Mouse (Mus musculus): ENCODE results near the gene Creb3l4. TPM values are rescaled to one million over a fixed set of nuclear protein-coding genes. Genes with fewer than 3 reads are reported as not detected.
A peak's percentile ranks its signal among the peaks of the same experiment; 100 is the strongest.

Gene Creb3l4
- polyA plus RNA-seq, 1 experiment from 2014 or later, result 1.6 TPM

- H3K4me1 ChIP-seq, result peaks cover 19% of the 10 kb centered on the region
- H3K9me3 ChIP-seq, result no peaks in the 10 kb centered on the region
- under 1% methylated on average over 38 of the region's 44 CpGs for WGBS
- no peaks in the 10 kb centered on the region for H3K27me3 ChIP-seq (replicated peaks)
- ATAC-seq (replicated peaks), result peak; percentile 96
- peak within 1 kb of the TSS; percentile 87 for H3K27ac ChIP-seq
- peak within 1 kb of the TSS; percentile 76 for H3K4me3 ChIP-seq
- peak within 1 kb of the TSS; percentile 80 for H3K4me2 ChIP-seq
- no peaks in the 10 kb centered on the region for H3K36me3 ChIP-seq (replicated peaks)
- H3K9ac ChIP-seq, result peak within 1 kb of the TSS; percentile 69
Measured at GRCm38 (mm10) chr3:90247960-90248745, 4.8 kb upstream of the Creb3l4 start, which contains the start of gene Slc39a1. TSS of gene Slc39a1 (plus strand) at chr3:90248172.

DNA sequence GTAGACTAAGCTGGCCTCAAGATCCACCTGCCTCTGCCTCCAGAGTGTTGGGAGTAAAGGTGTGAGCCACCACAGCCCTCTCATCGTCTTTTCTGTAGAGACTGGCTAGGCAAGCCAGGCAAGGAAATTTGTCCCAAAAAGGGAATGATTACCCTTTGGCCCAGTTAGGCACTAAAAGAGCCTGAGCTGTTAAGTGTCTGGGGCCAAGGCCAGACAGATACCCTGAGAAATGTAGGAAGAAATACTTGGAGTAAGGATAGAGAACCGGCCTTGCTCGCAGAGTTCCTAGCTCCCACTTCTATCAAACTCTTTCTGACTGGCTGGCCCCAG, 4.3 kb upstream of the Creb3l4 start:
- peak overlapping the region; percentile 43 for H3K9ac ChIP-seq
- peak overlapping the region; percentile 87 for H3K27ac ChIP-seq
- H3K4me1 ChIP-seq, result peaks cover 24% of the 10 kb centered on the region
- 1% methylated on average over 3 of the region's 3 CpGs for WGBS
- peak; percentile 15; the same call in 1 of the 2 replicates for ATAC-seq (replicated peaks)
- H3K27me3 ChIP-seq (replicated peaks), result no peaks in the 10 kb centered on the region
- H3K4me3 ChIP-seq, result peak overlapping the region; percentile 76
- no peaks in the 10 kb centered on the region for H3K36me3 ChIP-seq (replicated peaks)
- H3K4me2 ChIP-seq, result peak overlapping the region; percentile 80
- H3K9me3 ChIP-seq, result no peaks in the 10 kb centered on the region

GRCm38 (mm10) chr3:90245406-90245805, 2.1 kb upstream of the Creb3l4 start:
- ATAC-seq (replicated peaks), result no peak
- Histone ChIP-seq H3K27me3 (replicated peaks) (no peaks in the 10 kb centered on the region), H3K4me1 (peaks cover 26% of the 10 kb centered on the region), H3K9ac (no peak overlapping the region), H3K27ac (no peak overlapping the region), H3K4me2 (no peak overlapping the region), H3K4me3 (no peak overlapping the region), H3K9me3 (no peaks in the 10 kb centered on the region), H3K36me3 (replicated peaks) (no peaks in the 10 kb centered on the region)
- 75% methylated on average over 2 of the region's 2 CpGs for WGBS

- H3K36me3 ChIP-seq (replicated peaks), result no peaks in the 10 kb centered on the region
- peaks cover 11% of the 10 kb centered on the region for H3K4me1 ChIP-seq
- no peaks in the 10 kb centered on the region for H3K9me3 ChIP-seq
- no peak overlapping the region for H3K4me3 ChIP-seq
- 87% methylated on average over 10 of the region's 10 CpGs for WGBS
- H3K4me2 ChIP-seq, result no peak overlapping the region
- H3K27ac ChIP-seq, result no peak overlapping the region
- no peaks in the 10 kb centered on the region for H3K27me3 ChIP-seq (replicated peaks)
- ATAC-seq (replicated peaks), result no peak
- no peak overlapping the region for H3K9ac ChIP-seq
Measured at GRCm38 (mm10) chr3:90241669-90242358, 1.5 kb downstream of the Creb3l4 start.

DNA sequence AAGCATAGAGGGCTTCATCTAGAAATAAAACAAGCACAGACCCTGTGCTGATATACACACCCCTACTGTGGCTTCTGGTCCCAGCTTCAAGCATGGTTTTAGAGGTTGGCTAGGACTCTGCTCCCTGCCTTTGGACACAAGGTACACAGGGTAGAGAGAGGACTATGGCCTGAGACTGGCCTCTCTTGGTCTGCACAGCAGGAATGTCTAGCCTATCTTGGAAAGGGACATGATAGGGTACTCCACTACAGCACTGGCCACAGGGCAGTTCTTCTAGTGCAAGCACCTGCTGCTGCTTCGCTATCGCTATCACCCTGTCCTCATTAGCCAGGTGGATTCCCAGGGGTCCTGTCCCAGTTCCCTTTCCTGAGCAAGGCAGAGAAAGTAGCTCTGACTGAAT, 2.1 kb downstream of the Creb3l4 start:
- Histone ChIP-seq H3K4me1 (peaks cover 11% of the 10 kb centered on the region), H3K4me3 (no peak overlapping the region), H3K4me2 (no peak overlapping the region), H3K27ac (no peak overlapping the region), H3K9ac (no peak overlapping the region), H3K36me3 (replicated peaks) (0 out of 2 replicates have a peak, but pooled peaks cover 3% of the 10 kb centered on the region), H3K9me3 (no peaks in the 10 kb centered on the region), H3K27me3 (replicated peaks) (no peaks in the 10 kb centered on the region)
- no peak for ATAC-seq (replicated peaks)
- 88% methylated on average over 2 of the region's 2 CpGs for WGBS

DNA sequence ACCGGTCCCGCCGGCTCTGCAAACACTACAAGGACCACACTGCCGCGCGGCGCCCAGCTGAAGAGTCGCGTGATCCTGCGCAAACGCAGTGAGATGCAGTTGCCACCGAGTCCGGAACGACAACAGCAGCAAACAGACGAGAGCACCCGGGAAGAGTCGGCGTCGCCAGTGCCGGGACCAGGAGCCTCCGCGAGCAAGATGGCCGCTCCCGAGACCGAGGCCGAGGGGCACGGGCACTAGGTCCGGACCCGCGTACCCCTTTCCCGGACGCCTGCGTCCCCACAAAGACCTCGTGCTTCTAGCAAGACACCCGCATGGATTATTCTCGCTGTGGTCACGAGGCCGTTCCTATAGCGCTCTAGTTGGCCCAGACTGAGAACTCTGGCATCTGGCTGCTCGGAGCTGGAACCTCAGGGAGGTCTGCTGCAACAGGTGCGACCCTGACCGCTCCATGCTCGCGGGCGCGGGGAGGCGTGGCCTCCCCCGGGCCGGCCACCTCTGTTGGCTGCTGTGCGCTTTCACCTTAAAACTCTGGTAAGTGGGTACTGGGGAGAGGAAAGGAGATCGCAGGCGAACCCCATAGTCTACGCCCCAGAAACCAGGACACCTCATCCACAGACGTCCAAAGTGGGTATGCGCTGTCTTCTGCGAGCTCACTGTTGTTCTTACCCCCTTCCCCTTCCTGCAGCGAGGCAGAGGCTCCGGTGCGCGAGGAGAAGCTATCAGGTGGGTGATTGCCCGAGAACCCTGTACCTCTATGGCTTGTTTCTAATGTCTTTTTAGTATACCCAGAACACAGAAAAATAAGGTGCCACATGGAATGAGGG, 11.6 kb downstream of the Creb3l4 start, which contains the start of gene Jtb:
TSS of gene Jtb (plus strand) at position 91 of the 827 bp plus-strand sequence.
- H3K27ac ChIP-seq, result peak within 1 kb of the TSS; percentile 78
- H3K36me3 ChIP-seq (replicated peaks), result peaks cover 16% of the 10 kb centered on the region; the same call in 1 of the 2 replicates
- H3K9ac ChIP-seq, result peak within 1 kb of the TSS; percentile 69
- peak within 1 kb of the TSS; percentile 86 for H3K4me2 ChIP-seq
- no peaks in the 10 kb centered on the region for H3K9me3 ChIP-seq
- H3K4me3 ChIP-seq, result peak within 1 kb of the TSS; percentile 79
- peaks cover 19% of the 10 kb centered on the region for H3K4me1 ChIP-seq
- no peaks in the 10 kb centered on the region for H3K27me3 ChIP-seq (replicated peaks)
- ATAC-seq (replicated peaks), result peak; percentile 98
- under 1% methylated on average over 61 of the region's 61 CpGs for WGBS

DNA sequence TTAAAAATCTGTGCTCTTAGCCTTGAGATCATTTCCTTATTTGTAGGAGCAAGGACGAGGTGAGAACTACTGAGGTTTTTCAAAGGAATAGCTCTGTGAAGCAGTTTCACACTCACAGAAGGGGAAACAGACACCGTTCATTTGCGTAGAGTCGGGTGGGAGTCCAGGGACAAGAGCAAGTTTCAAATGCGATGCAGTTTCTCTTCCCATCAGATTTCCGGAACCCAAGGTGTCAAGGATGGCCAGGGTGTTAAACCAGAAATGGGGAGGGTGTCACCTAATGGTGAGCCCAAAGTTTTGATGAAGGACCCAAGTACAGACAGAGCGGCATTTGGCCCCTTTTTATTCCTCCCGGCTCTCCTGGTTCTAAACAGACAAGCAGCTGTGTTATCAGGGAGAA, 12.2 kb downstream of the Creb3l4 start:
- WGBS, result 16% methylated on average over 8 of the region's 8 CpGs
- peak overlapping the region; percentile 86 for H3K4me2 ChIP-seq

DNA sequence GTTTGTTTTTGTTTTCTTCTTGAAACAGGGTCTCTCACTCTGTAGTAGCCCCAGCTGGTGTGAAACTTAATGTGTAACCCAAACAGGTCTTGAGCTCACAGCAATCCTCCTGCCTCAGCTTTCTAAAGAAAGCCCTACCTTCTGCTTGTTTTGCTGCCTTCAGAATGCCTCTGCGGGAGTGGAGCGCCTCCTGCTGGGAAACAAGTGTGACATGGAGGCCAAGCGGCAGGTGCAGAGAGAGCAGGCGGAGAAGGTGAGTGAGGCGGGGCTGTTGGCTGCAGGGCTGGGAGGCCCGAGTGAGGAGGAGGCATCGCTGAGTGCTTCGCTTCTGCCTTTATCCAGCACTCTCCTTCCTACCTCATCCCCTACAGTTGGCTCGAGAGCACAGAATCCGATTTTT, 19.0 kb downstream of the Creb3l4 start:
- no peaks in the 10 kb centered on the region for H3K36me3 ChIP-seq (replicated peaks)
- H3K9ac ChIP-seq, result no peak overlapping the region
- no peaks in the 10 kb centered on the region for H3K27me3 ChIP-seq (replicated peaks)
- no peak overlapping the region for H3K4me2 ChIP-seq
- ATAC-seq (replicated peaks), result no peak
- WGBS, result 85% methylated on average over 10 of the region's 10 CpGs
- H3K9me3 ChIP-seq, result no peaks in the 10 kb centered on the region
- no peak overlapping the region for H3K4me3 ChIP-seq
- no peak overlapping the region for H3K27ac ChIP-seq
- peaks cover 14% of the 10 kb centered on the region for H3K4me1 ChIP-seq

More for the DNA sequence above, 12.2 kb downstream of the Creb3l4 start:
- Histone ChIP-seq H3K4me3 (peak overlapping the region; percentile 79), H3K36me3 (replicated peaks) (peaks cover 12% of the 10 kb centered on the region; the same call in 1 of the 2 replicates), H3K27ac (peak overlapping the region; percentile 78), H3K9me3 (no peaks in the 10 kb centered on the region), H3K4me1 (peaks cover 19% of the 10 kb centered on the region), H3K27me3 (replicated peaks) (no peaks in the 10 kb centered on the region), H3K9ac (peak overlapping the region; percentile 37)
- ATAC-seq (replicated peaks), result no peak

- Histone ChIP-seq H3K4me3 (no peak overlapping the region), H3K27me3 (replicated peaks) (no peaks in the 10 kb centered on the region), H3K36me3 (replicated peaks) (no peaks in the 10 kb centered on the region), H3K4me2 (no peak overlapping the region), H3K27ac (no peak overlapping the region), H3K4me1 (peaks cover 14% of the 10 kb centered on the region), H3K9ac (no peak overlapping the region), H3K9me3 (no peaks in the 10 kb centered on the region)
- WGBS, result 81% methylated on average over 3 of the region's 3 CpGs
- no peak for ATAC-seq (replicated peaks)
Measured at GRCm38 (mm10) chr3:90222941-90223340, 20.4 kb downstream of the Creb3l4 start.

GRCm38 (mm10) chr3:90222455-90222854, 20.9 kb downstream of the Creb3l4 start:
- Histone ChIP-seq H3K27ac (no peak overlapping the region), H3K9ac (no peak overlapping the region), H3K9me3 (no peaks in the 10 kb centered on the region), H3K27me3 (replicated peaks) (no peaks in the 10 kb centered on the region), H3K36me3 (replicated peaks) (no peaks in the 10 kb centered on the region), H3K4me1 (peaks cover 14% of the 10 kb centered on the region), H3K4me2 (no peak overlapping the region), H3K4me3 (no peak overlapping the region)
- 89% methylated on average over 4 of the region's 4 CpGs for WGBS
- ATAC-seq (replicated peaks), result no peak

GRCm38 (mm10) chr3:90221123-90221522, 22.2 kb downstream of the Creb3l4 start:
- Histone ChIP-seq H3K9ac (no peak overlapping the region; the same call in 1 of the 2 replicates), H3K27ac (no peak overlapping the region), H3K27me3 (replicated peaks) (no peaks in the 10 kb centered on the region)

DNA sequence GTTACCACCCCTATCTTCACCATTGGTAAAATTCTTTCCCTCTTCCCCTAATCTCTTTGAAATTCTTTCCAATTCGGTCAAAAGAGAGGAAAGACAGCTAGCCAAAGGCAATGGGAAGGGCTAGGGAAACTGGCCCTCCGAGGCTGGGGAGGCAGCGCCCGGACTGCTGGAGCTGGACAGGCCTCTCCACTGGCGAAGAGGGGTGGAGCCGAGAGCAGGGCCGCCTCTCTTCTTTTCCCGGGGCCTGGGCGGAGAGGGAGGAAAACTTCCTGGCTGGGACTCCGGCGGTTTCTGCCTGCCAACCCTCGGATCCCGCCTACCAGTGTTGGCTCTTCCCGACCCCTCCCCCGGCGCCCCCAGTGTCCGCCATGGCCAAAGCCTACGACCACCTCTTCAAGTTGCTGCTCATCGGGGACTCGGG, 22.8 kb downstream of the Creb3l4 start:
- no peaks in the 10 kb centered on the region for H3K9me3 ChIP-seq
- 0% methylated on average over 19 of the region's 20 CpGs for WGBS
- ATAC-seq (replicated peaks), result peak; percentile 64

More at GRCm38 (mm10) chr3:90221123-90221522, 22.2 kb downstream of the Creb3l4 start:
- Histone ChIP-seq H3K9me3 (no peaks in the 10 kb centered on the region), H3K4me3 (peak overlapping the region; percentile 37), H3K36me3 (replicated peaks) (no peaks in the 10 kb centered on the region), H3K4me1 (peaks cover 14% of the 10 kb centered on the region), H3K4me2 (peak overlapping the region; percentile 73)
- ATAC-seq (replicated peaks), result no peak
- 34% methylated on average over 5 of the region's 5 CpGs for WGBS

More for the DNA sequence above, 22.8 kb downstream of the Creb3l4 start:
- H3K36me3 ChIP-seq (replicated peaks), result no peaks in the 10 kb centered on the region
- H3K27ac ChIP-seq, result peak overlapping the region; percentile 71
- H3K4me1 ChIP-seq, result peaks cover 14% of the 10 kb centered on the region
- H3K4me2 ChIP-seq, result peak overlapping the region; percentile 73
- H3K4me3 ChIP-seq, result peak overlapping the region; percentile 37
- H3K9ac ChIP-seq, result peak overlapping the region; percentile 38; the same call in 1 of the 2 replicates
- no peaks in the 10 kb centered on the region for H3K27me3 ChIP-seq (replicated peaks)

All from midbrain, embryonic 15.5 days (tissue).